Mouse (Mus musculus) large intestine, adult 2 months (tissue): ENCODE results near the gene Hs3st3a1. TPM values are rescaled to one million over a fixed set of nuclear protein-coding genes. Genes with fewer than 3 reads are reported as not detected.

ENCODE experiments used
- DNase-seq: peaks from one replicate; pipeline ENCODE4 v3.0.0-alpha.2; 2012; ENCODE audit warnings: low read depth, low spot score
- WGBS: fragments of 180-500 bp; shearing (Covaris S2); methylation state at CpG from one replicate; pipeline ENCODE4 v1.1.7; 2018; 5-methylcytosine and 5-hydroxymethylcytosine counted together
- polyA plus RNA-seq: library from polyadenylated mRNA; depleted of rRNA; stranded (reverse); fragments of >200 nt; gene quantifications from 2 replicates; pipeline ENCODE4 v1.2.3, GENCODE M21; 2012; rRNA removed

Gene Hs3st3a1
- polyA plus RNA-seq, 1 experiment = 0.32 TPM

DNA sequence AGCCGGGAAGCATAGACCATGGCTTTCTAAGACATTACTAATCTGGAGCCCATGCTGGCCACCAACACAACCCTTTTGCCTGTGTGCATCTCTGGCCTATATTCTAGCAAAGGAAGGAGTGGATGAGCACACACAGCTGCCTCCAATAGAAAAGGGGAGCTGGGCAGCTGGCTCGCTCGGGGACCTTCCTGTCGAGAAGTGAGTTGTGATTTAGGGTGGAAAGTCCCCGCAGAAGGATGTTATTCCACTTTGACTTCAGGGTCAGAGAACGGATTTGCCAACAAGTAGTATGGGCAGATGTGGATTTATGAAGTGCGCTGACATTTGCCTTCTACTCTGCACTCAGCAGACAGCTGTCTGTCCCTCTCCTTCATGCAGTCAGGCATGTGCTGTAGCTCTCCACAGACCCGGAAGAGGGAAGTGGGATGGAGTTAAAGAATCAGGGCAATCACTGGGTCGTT lies 108.1 kb downstream of the Hs3st3a1 start:
- WGBS = 38% methylated on average over 9 of the region's 9 CpGs
- DNase-seq = no peak

DNA sequence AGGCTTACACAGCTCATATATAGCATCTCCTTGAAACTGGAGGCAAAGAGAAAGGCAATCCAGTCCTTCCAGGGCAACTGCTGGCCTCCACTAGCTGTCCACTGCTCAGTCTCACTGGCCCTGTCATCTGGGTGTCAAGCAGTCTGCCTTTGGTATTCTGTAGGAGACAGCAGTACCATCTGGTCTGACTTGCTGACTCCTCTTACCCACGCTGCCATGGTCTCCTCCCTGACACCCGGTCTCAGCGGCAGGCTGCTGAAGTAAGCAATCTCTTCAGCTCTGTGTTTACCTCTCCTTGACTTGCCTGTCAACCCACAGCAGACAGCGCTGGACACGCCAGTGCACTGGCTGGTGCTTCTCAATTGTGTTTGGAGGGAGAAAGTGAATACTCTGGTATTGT lies 109.1 kb downstream of the Hs3st3a1 start:
- no peak for DNase-seq
- WGBS = 74% methylated on average over 5 of the region's 5 CpGs

- WGBS = 58% methylated on average over 7 of the region's 7 CpGs
- no peak for DNase-seq
Observed at GRCm38 (mm10) chr11:64549380-64549779, 114.2 kb downstream of the Hs3st3a1 start.

DNA sequence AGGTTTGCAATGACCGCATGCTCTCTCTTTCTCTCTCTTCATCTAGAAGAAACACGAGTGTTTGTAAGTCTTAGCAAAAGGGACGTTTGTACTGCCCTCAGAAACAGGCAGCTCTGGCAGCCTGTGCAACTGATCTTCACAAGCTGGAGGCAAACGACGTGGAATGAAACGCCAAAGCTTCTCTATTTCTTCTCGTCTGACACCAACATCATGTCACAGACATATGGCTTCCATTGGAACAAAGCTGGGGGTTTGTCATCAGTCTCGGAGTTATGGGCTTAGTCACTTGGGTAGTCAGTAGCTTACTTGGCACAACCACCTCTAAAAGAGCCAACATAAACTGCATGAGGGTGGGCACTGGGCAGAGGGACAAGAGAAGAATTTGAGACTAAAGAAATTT lies 114.8 kb downstream of the Hs3st3a1 start:
- no peak for DNase-seq
- 74% methylated on average over 8 of the region's 8 CpGs for WGBS

GRCm38 (mm10) chr11:64558282-64558681 lies 123.2 kb downstream of the Hs3st3a1 start:
- 85% methylated on average over 2 of the region's 2 CpGs for WGBS
- no peak for DNase-seq

- no peak for DNase-seq
- WGBS = 61% methylated on average over 1 of the region's 1 CpGs
Observed at GRCm38 (mm10) chr11:64559388-64559787, 124.3 kb downstream of the Hs3st3a1 start.

DNA sequence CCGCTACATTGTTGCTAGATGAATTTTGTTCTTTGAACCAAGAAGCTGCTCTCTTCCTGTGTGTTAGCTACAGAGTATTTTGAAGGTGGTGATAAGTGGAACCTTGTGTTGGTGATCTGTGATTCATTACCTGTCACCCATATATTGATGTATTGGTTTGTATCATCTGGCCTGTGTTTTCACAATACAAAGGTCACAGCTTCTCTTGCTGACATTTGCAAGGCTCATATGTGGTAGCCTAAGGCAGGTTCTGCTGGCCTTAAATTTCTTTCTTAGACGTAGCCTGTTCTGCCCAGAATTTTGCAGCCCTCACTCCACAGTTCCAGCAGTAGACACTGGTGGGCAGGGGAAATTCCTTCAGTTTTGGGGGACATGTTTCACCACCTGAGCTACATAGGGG lies 125.3 kb downstream of the Hs3st3a1 start:
- WGBS = 91% methylated on average over 2 of the region's 2 CpGs

DNA sequence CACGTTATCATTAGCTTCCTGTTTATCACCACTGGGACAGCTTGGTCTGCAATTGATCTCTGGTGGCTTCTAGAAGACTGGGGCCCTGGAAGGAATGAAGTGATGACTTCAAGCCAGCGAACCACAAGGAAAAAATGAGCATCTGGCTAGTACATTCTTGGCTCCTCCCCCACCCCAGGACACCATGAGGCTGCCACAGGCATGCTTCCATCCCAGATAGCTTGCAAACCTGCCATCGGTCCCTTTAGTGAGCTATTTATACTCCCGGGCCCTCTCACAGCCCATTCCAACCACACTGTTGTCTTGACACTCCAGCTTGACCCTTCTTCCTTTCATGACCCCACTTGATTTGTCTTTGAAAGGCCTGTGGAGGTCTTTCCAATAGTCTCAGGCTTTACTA lies 127.6 kb downstream of the Hs3st3a1 start:
- no peak for DNase-seq
- WGBS = 45% methylated on average over 4 of the region's 4 CpGs

More for the DNA sequence above, 125.3 kb downstream of the Hs3st3a1 start:
- DNase-seq = no peak

Other genes with a start within 250 kb of the Hs3st3a1 start
- 0.11 and 0.16 TPM in 2 replicates for gene F930015N05Rik, start 1.3 kb downstream of the Hs3st3a1 start, polyA plus RNA-seq